Mouse (Mus musculus): ENCODE data around the gene Olfr60. TPM values are rescaled to one million over a fixed set of nuclear protein-coding genes. Genes with fewer than 3 reads are reported as not detected.

Gene Olfr60
- not detected for total RNA-seq (2021)
- long read RNA-seq, experiment 1: 0 reads
- long read RNA-seq, experiment 2: 0 reads

DNA sequence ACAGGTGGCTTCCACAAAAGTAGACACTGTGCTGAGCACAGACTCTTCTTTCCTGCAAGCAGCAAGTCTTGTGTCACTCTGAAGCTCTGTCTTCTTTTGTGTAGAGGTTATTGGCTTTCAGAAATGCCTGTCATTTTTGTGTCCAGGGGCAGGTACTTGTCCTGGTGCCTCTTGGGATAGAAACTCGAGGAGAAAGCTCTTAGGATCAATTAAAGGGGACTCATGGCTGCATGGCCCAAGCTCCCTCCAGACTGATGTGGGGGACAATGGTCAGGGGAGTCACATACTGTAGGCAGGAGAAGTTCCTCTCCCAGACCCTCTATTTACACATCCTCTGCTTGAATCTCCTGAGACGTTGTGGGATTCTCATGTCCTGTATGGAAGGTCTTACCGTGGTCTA, at the start of gene Olfr60:
TSS of gene Olfr60 (minus strand) at position 101 of the 400 bp plus-strand sequence.
- DNase-seq (ENCODE audit: low spot score in 2 of 2): no peak
- intact Hi-C loops (cut with DNase I): no loop called here

DNA sequence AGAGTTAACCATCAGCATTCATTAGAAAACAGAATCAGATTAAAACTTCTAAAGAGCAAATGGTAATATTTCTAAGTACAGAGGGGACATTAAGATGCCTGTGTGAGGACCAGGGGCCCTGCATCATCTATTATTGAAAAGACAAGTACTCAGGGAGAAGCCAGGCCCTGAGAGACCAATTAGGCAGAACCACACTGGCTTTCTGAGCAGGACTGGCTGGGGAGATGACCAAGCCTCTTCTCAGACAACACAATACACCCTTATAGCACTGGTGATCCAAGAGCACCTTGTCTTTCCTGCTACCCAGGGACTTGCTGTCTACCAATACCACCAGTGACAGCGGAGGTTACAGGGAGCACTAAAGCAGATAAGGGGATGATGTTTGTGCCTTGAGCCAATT, 41.3 kb upstream of the Olfr60 start, which contains the start of gene Olfr531:
TSS of gene Olfr531 (minus strand) at position 101 of the 400 bp plus-strand sequence.
- DNase-seq (ENCODE audit: low spot score in 2 of 2): no peak
- intact Hi-C loops (cut with DNase I): no loop called here

DNA sequence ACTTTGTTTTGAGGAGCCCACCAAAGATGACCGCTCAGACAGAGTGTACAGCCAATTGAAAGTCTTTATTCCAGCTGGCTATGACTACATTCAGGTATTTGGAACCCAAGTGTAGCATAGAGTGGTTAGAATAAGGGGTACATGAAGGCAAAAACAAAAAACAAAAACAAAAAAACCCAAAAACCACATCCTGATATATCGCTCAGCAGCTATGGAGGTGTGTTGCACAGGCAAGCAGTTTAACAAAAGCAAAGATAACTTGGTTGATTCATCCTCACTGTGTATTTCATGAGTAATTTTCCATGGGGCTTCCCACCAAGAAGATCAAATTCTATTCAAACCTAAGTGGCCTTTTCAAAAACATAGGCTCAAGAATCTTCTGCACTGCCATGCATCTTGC, 15.4 kb upstream of the Olfr60 start:
- intact Hi-C loops (cut with DNase I): no loop called here

GRCm38 (mm10) chr7:140376231-140376630, 14.8 kb upstream of the Olfr60 start, which contains the start of gene Olfr530:
Olfr530 (minus strand) TSS chr7:140376331.
- intact Hi-C loops (cut with DNase I): no loop called here
- no peak for DNase-seq (ENCODE audit: low spot score in 2 of 2)

More for the DNA sequence above, 15.4 kb upstream of the Olfr60 start:
- no peak for DNase-seq (ENCODE audit: low spot score in 2 of 2)

- DNase-seq (ENCODE audit: low spot score in 2 of 2): no peak
- intact Hi-C loops (cut with DNase I): no loop called here
Measured at GRCm38 (mm10) chr7:140374300-140374699, 12.8 kb upstream of the Olfr60 start.

DNA sequence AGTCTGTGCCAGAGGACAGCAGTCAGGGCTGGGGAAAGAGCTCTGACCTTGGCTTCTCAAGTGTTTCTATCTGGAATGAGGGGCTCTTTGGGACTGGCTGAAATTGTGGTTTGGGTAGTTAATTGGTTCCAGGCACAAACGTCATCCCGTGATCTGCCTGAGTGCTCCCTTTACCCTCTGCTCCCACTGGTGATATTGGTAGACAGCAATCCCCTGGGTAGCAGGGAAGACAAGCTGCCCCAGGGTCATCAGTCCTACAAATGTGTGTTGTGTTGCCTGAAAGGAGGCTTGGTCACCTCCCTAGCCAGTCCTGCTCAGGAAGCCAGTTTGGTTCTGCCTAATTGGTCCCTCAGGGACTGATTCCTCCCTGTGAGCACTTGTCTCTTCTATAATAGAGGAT, 27.8 kb downstream of the Olfr60 start, which contains the start of gene Olfr527:
TSS of gene Olfr527 (plus strand) at position 301 of the 400 bp plus-strand sequence.
- intact Hi-C loops (cut with DNase I): no loop called here
- no peak for DNase-seq (ENCODE audit: low spot score in 2 of 2)

DNA sequence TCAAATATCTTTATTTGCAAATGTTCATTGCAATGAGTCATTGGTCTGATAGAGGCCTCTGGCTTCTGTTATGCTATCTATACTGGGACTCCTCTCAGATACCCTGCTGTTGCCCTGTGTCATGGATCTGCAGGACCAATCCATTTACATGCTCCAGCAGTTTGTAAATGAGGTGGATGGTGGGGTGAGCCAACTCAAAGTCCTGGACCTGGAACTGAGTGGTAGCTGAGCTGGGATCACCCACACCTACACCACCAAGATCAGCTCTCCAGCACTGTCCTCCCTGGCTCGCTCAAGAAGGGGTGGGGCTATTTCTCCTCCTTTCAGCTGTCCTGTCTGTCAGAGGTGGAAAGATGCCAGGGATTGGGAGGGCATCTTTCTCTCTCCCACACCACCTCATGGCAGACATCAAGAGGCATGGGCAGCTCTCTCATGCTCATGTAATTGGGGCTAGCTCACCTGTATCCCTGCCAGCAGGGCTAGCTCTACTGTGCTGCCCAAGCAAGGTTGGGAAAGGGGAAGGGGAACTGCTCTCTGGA, 31.6 kb downstream of the Olfr60 start:
- intact Hi-C loops (cut with DNase I): no loop called here

DNA sequence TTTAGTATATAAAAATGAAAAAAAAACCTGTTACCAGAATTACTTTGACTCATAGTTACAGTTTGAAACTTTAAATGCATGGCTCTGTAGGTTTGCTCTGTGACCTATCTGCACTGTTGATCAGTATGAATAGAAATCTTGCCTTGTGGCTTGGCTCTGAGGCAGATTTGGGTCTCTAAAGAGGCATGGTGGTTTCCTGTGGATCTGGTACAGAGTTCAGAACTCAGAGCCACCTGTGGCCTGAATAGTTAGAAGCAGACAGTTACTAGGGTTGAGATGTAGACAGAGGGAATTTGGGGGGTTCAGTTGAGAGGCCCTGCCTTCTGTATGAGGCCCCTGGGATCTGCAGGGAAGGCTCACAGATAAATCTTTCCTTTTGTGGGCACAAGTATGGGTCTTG, 40.3 kb downstream of the Olfr60 start:
- DNase-seq (ENCODE audit: low spot score in 2 of 2): no peak
- intact Hi-C loops (cut with DNase I): no loop called here

More for the DNA sequence above, 31.6 kb downstream of the Olfr60 start:
- no peak for DNase-seq (ENCODE audit: low spot score in 2 of 2)

DNA sequence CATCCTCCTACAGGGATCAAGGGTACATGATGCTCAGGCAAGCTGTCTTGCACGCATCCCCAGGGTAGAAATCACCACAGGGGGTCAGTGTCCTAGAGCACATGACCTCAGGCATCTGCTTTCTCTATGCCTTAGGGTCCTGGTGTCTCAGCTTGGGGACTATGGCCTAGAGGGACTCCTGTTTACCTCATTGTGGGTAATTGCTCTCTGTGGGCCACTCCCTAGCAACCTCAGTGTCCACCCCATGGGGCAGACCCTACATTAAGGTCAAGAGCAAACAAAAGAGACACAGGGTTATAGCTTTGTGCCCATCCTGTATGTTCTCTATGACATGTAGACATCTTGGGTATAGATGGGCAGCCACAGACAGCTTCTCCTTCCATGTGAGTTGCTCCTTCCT, 40.9 kb downstream of the Olfr60 start, which contains the start of gene Olfr525:
TSS of gene Olfr525 (plus strand) at position 301 of the 400 bp plus-strand sequence.
- intact Hi-C loops (cut with DNase I): no loop called here
- DNase-seq (ENCODE audit: low spot score in 2 of 2): no peak

GRCm38 (mm10) chr7:140319861-140320385, 41.5 kb downstream of the Olfr60 start:
- DNase-seq (ENCODE audit: low spot score in 2 of 2): no peak
- intact Hi-C loops (cut with DNase I): no loop called here

GRCm38 (mm10) chr7:140299416-140299815, 62.1 kb downstream of the Olfr60 start:
- intact Hi-C loops (cut with DNase I): no loop called here

DNA sequence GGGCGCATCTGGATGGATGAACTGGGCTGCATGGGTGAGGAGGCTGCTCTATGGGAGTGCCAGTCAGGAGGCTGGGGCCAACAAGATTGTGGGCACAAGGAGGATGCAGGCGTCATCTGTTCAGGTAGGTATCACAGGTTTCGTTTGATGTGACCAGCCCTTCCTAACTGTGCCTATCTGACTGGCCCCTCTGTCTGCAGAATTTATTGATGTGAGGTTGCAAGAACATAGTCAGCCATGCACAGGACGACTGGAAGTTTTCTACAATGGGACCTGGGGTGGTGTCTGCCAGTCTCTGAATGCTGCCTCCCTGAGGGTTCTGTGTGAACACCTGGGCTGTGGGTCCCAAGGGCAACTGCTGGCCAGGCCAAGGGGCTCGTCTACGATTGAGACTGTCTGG, 64.6 kb downstream of the Olfr60 start:
- intact Hi-C loops (cut with DNase I): no loop called here
- no peak for DNase-seq (ENCODE audit: low spot score in 2 of 2)

More at GRCm38 (mm10) chr7:140299416-140299815, 62.1 kb downstream of the Olfr60 start:
- DNase-seq (ENCODE audit: low spot score in 2 of 2): no peak

GRCm38 (mm10) chr7:140295746-140296145, 65.7 kb downstream of the Olfr60 start:
- DNase-seq (ENCODE audit: low spot score in 2 of 2): no peak
- intact Hi-C loops (cut with DNase I): no loop called here

Other genes starting within 250 kb of the Olfr60 start
- 1 to 10 TPM; 5.3 to 5.6 TPM for gene Paox, start 245.9 kb downstream of the Olfr60 start, total RNA-seq (2021)
- gene Echs1, start 245.2 kb downstream of the Olfr60 start, total RNA-seq (2021): 10 to 100 TPM; 49.1 to 55.7 TPM
- gene Mtg1, start 224.1 kb downstream of the Olfr60 start, total RNA-seq (2021): 10 to 100 TPM; 19.5 to 21.8 TPM
- 100 to 1,000 TPM; 213 to 214 TPM for gene Sprn, start 206.8 kb downstream of the Olfr60 start, total RNA-seq (2021)
- gene Olfr522, start 196.9 kb downstream of the Olfr60 start, total RNA-seq (2021): not detected
- gene Olfr523, start 188.5 kb downstream of the Olfr60 start, total RNA-seq (2021): under 1 TPM in 1 of 2 experiments, not detected in 1; 0.11 TPM
- not detected for gene Olfr524, start 155.7 kb downstream of the Olfr60 start, total RNA-seq (2021)
- under 1 TPM in 1 of 2 experiments, not detected in 1; 0.18 TPM for gene Cd163l1, start 143.4 kb downstream of the Olfr60 start, total RNA-seq (2021)
- gene 5830411N06Rik, start 114.4 kb downstream of the Olfr60 start, total RNA-seq (2021): not detected
- gene Olfr525, start 40.8 kb downstream of the Olfr60 start, total RNA-seq (2021): not detected
- gene Olfr527, start 27.7 kb downstream of the Olfr60 start, total RNA-seq (2021): not detected
- gene Olfr530, start 14.7 kb upstream of the Olfr60 start, total RNA-seq (2021): not detected
- not detected for gene Olfr531, start 41.2 kb upstream of the Olfr60 start, total RNA-seq (2021)
- gene Olfr532, start 60.0 kb upstream of the Olfr60 start, total RNA-seq (2021): not detected
- not detected for gene Olfr533, start 101.7 kb upstream of the Olfr60 start, total RNA-seq (2021)
- gene Olfr535, start 122.5 kb upstream of the Olfr60 start, total RNA-seq (2021): not detected
- not detected for gene Olfr536, start 145.7 kb upstream of the Olfr60 start, total RNA-seq (2021)
- not detected for gene Olfr538, start 206.2 kb upstream of the Olfr60 start, total RNA-seq (2021)
- gene Olfr46, start 239.6 kb upstream of the Olfr60 start, total RNA-seq (2021): under 1 TPM in 1 of 2 experiments, not detected in 1; 0.04 TPM